Mouse (Mus musculus): ENCODE data around the gene Npr2. TPM values are rescaled to one million over a fixed set of nuclear protein-coding genes. Genes with fewer than 3 reads are reported as not detected.

Npr2 gene
- polyA plus RNA-seq, 1 experiment from 2014 or later = 11.7 TPM

DNA sequence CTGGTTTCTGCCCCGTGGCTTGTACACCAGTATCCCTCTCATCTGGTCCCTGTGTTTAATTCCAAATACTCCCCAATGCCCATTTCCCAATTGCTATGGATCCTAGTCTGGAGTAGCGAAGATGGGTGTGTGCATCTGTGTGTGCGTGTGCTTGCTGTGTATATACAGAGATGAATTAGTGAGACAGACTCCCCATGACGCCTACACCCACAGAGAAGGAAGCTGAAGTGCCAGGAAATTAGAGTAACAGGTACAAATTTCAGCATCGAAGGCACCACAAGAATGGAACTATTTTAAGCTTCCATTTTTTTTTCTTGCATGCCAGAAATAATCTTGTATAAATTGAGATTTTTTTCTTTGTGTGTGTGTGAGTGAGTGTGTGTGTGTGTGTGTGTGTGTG is 59.3 kb downstream of the Npr2 start:
- Histone ChIP-seq H3K36me3 (peaks cover 18% of the 10 kb centered on the region), H3K9me3 (replicated peaks) (no peaks in the 10 kb centered on the region), H3K27ac (replicated peaks) (no peak overlapping the region), H3K27me3 (ENCODE audit: low read depth, poor library complexity, severe bottlenecking) (no peaks in the 10 kb centered on the region), H3K4me1 (peaks cover 4% of the 10 kb centered on the region; the same call in 1 of the 2 replicates), H3K4me3 (no peak overlapping the region)
- WGBS = 89% methylated on average over 5 of the region's 5 CpGs
- DNase-seq (ENCODE audit: low spot score) = no peak

DNA sequence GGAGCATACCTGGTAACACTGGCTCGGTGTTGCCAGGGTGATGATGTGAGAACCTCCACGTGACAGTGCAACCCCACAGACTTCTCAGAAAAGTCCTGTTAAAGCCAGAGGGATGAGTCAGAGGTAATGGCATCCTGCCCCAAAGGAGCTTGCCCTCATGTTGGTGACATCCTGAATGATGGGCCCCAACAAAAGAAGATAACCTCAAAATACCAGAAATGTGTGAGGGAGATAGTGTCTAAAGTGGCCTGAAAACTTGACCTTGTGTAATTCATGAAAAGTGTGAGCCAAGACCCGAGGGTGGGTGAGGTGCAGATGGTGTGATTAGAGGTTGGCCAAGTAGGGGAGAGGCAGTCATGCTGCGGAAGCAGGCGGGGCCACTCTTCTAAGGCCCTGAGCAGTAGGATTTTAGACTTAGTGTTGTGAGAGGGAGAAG is 62.1 kb downstream of the Npr2 start:
- Histone ChIP-seq H3K36me3 (peaks cover 14% of the 10 kb centered on the region), H3K27ac (replicated peaks) (no peak overlapping the region), H3K27me3 (ENCODE audit: low read depth, poor library complexity, severe bottlenecking) (no peaks in the 10 kb centered on the region), H3K4me3 (no peak overlapping the region), H3K9me3 (replicated peaks) (no peaks in the 10 kb centered on the region), H3K4me1 (peaks cover 4% of the 10 kb centered on the region; the same call in 1 of the 2 replicates)
- no peak for DNase-seq (ENCODE audit: low spot score)
- 82% methylated on average over 5 of the region's 5 CpGs for WGBS

DNA sequence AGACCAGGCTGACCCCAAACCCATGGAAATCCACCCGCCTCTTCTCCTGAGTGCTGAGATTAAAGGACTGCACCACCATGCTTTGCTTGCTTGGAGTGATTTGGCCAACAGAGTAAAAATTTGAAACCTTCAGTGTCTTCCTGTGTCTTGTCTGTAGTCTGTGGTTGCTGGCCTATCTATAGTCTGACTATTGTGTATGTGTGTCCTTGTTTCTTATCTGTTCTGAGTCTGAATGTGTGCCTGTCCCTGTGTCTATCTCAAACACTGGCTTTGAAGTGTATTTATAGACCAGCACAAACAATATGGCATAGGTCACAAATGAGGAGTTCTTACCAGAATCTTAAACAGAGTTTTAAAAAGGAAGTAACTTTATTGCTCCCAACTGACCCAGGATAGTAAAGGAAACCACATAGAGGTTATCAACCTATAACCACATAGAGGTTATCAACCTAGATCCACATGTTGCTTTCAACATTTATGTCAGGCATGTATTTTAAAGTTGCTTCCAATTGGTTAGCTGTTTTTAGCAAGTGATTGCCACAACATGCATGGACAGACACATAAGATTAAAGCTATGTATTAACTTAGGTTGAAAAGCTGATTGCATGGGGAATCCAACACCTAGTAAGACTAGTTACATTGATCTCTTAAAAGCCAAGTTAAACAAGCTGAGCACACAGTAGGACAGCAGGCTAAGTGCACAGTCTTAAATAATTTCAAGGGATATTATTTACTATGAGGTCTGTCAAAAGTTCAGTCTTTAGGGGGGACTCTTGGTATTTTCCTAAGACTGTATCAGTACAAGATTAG is 62.9 kb downstream of the Npr2 start:
- Histone ChIP-seq H3K27me3 (ENCODE audit: low read depth, poor library complexity, severe bottlenecking) (no peaks in the 10 kb centered on the region), H3K4me3 (no peak overlapping the region), H3K4me1 (peaks cover 4% of the 10 kb centered on the region; the same call in 1 of the 2 replicates), H3K27ac (replicated peaks) (no peak overlapping the region), H3K9me3 (replicated peaks) (no peaks in the 10 kb centered on the region), H3K36me3 (peaks cover 7% of the 10 kb centered on the region)
- 93% methylated on average over 1 of the region's 1 CpGs for WGBS
- no peak for DNase-seq (ENCODE audit: low spot score)

DNA sequence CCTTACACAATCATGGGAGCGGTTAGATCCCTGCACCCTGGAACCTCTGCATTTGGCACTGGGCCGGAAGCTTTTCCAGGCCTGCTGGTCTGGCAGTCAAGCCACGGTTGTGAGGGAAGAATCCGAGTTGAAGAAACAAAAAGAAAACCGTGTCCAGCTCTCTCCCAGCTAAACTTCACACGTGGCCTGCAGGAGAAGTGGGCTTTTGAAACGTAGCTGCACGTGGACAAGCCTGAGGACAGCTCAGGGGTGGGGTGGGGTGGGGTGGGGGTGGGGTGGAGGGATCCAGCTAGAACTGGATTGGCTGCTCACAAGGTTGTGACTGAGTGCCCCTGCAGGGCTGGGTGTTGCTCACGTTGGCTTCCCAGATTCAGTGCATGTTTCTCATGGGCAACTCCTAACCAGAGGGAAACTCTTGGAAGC is 63.5 kb downstream of the Npr2 start:
- Histone ChIP-seq H3K4me1 (peaks cover 4% of the 10 kb centered on the region; the same call in 1 of the 2 replicates), H3K9me3 (replicated peaks) (no peaks in the 10 kb centered on the region), H3K27ac (replicated peaks) (no peak overlapping the region), H3K36me3 (peaks cover under 1% of the 10 kb centered on the region; the same call in 1 of the 2 replicates), H3K27me3 (ENCODE audit: low read depth, poor library complexity, severe bottlenecking) (no peaks in the 10 kb centered on the region), H3K4me3 (no peak overlapping the region)
- 40% methylated on average over 9 of the region's 9 CpGs for WGBS
- DNase-seq (ENCODE audit: low spot score) = no peak

DNA sequence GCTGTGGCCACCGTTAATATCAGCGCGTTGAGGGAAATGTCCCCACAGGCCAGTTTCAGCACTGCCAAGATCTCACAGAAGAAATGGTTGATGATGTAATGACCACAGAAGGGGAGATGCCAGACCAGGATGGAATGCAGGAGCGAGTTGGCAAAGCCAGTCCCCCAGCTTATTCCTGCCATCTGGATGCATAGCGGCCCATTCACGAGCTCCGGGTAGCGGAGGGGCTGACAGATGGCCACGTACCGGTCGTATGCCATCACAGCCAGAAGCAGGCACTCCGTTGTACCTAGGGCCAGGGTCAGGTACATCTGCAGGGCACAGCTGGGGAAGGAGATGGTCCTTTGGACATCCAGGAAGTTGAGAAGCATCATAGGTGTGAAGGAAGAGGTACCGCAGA is 64.8 kb downstream of the Npr2 start:
- 93% methylated on average over 13 of the region's 13 CpGs for WGBS
- Histone ChIP-seq H3K4me1 (peaks cover 4% of the 10 kb centered on the region; the same call in 1 of the 2 replicates), H3K9me3 (replicated peaks) (no peaks in the 10 kb centered on the region), H3K27ac (replicated peaks) (no peak overlapping the region), H3K36me3 (no peaks in the 10 kb centered on the region), H3K27me3 (ENCODE audit: low read depth, poor library complexity, severe bottlenecking) (no peaks in the 10 kb centered on the region), H3K4me3 (no peak overlapping the region)
- no peak for DNase-seq (ENCODE audit: low spot score)

DNA sequence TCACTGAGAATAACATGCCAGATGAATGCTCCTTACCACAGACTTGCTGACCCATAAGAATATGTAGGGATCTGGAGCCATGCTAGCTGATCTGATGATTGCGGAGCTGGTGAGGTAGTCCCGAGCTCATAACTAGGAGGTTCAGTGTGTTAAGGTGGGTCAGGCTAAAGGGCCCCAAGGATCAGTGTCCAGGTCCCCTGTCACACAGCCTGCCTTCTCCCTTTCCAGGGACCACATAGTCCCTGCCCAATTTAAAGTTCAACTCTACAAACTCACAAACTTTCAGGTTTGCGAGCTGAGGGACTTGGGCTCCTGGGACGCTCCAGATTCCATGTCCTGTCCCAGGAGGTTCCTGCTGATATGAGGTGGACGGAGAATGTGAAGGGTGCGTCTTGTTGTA is 69.0 kb downstream of the Npr2 start, which contains the start of gene Olfr70:
Olfr70 (minus strand) TSS at position 101 of the 400 bp plus-strand sequence.
- Histone ChIP-seq H3K36me3 (no peaks in the 10 kb centered on the region), H3K9me3 (replicated peaks) (no peaks in the 10 kb centered on the region), H3K27ac (replicated peaks) (no peak within 1 kb of the TSS), H3K27me3 (ENCODE audit: low read depth, poor library complexity, severe bottlenecking) (no peaks in the 10 kb centered on the region), H3K4me1 (no peaks in the 10 kb centered on the region; the same call in 1 of the 2 replicates), H3K4me3 (no peak within 1 kb of the TSS)
- WGBS = 91% methylated on average over 6 of the region's 6 CpGs
- DNase-seq (ENCODE audit: low spot score) = no peak

Small RNA genes within 50 kb of the gene (microRNA-seq; reads per million reads assigned to microRNA genes)
- not detected for gene Gm25262

Other genes starting within 250 kb of the Npr2 start
- gene Rusc2, start 250.0 kb upstream of the Npr2 start, polyA plus RNA-seq (2016; fragmentation: Nextera tagmentation; extraction: Ambion mirVana) = 10.5 and 18.1 TPM in 2 replicates
- gene Fam166b, start 202.8 kb upstream of the Npr2 start, polyA plus RNA-seq (2016; fragmentation: Nextera tagmentation; extraction: Ambion mirVana) = 0.14 and 0.25 TPM in 2 replicates
- gene Tesk1, start 190.0 kb upstream of the Npr2 start, polyA plus RNA-seq (2016; fragmentation: Nextera tagmentation; extraction: Ambion mirVana) = 2.9 and 6.0 TPM in 2 replicates
- 1.4 and 1.8 TPM in 2 replicates for gene Cd72, start 177.3 kb upstream of the Npr2 start, polyA plus RNA-seq (2016; fragmentation: Nextera tagmentation; extraction: Ambion mirVana)
- gene Sit1, start 148.2 kb upstream of the Npr2 start, polyA plus RNA-seq (2016; fragmentation: Nextera tagmentation; extraction: Ambion mirVana) = not detected in 2 replicates
- gene Ccdc107, start 139.0 kb upstream of the Npr2 start, polyA plus RNA-seq (2016; fragmentation: Nextera tagmentation; extraction: Ambion mirVana) = 44.8 and 48.4 TPM in 2 replicates
- 48.5 and 52.8 TPM in 2 replicates for gene Arhgef39, start 132.2 kb upstream of the Npr2 start, polyA plus RNA-seq (2016; fragmentation: Nextera tagmentation; extraction: Ambion mirVana)
- 0.67 and 0.69 TPM in 2 replicates for gene Car9, start 125.0 kb upstream of the Npr2 start, polyA plus RNA-seq (2016; fragmentation: Nextera tagmentation; extraction: Ambion mirVana)
- gene Tpm2, start 108.2 kb upstream of the Npr2 start, polyA plus RNA-seq (2016; fragmentation: Nextera tagmentation; extraction: Ambion mirVana) = 41.6 and 44.5 TPM in 2 replicates
- 43.1 and 49.1 TPM in 2 replicates for gene Creb3, start 69.6 kb upstream of the Npr2 start, polyA plus RNA-seq (2016; fragmentation: Nextera tagmentation; extraction: Ambion mirVana)
- gene Tln1, start 69.2 kb upstream of the Npr2 start, polyA plus RNA-seq (2016; fragmentation: Nextera tagmentation; extraction: Ambion mirVana) = 43.3 and 47.2 TPM in 2 replicates
- 20.7 and 21.0 TPM in 2 replicates for gene Rgp1, start 53.2 kb upstream of the Npr2 start, polyA plus RNA-seq (2016; fragmentation: Nextera tagmentation; extraction: Ambion mirVana)
- 26.7 and 31.6 TPM in 2 replicates for gene Gba2, start 53.1 kb upstream of the Npr2 start, polyA plus RNA-seq (2016; fragmentation: Nextera tagmentation; extraction: Ambion mirVana)
- gene Msmp, start 47.4 kb upstream of the Npr2 start, polyA plus RNA-seq (2016; fragmentation: Nextera tagmentation; extraction: Ambion mirVana) = 0.32 and 0.74 TPM in 2 replicates
- gene Spag8, start 21.7 kb downstream of the Npr2 start, polyA plus RNA-seq (2016; fragmentation: Nextera tagmentation; extraction: Ambion mirVana) = 3.0 and 4.3 TPM in 2 replicates
- 75.5 and 79.3 TPM in 2 replicates for gene Hint2, start 24.5 kb downstream of the Npr2 start, polyA plus RNA-seq (2016; fragmentation: Nextera tagmentation; extraction: Ambion mirVana)
- 4.6 and 7.2 TPM in 2 replicates for gene Tmem8b, start 37.0 kb downstream of the Npr2 start, polyA plus RNA-seq (2016; fragmentation: Nextera tagmentation; extraction: Ambion mirVana)
- 1.6 and 2.1 TPM in 2 replicates for gene Fam221b, start 37.2 kb downstream of the Npr2 start, polyA plus RNA-seq (2016; fragmentation: Nextera tagmentation; extraction: Ambion mirVana)
- gene Olfr70, start 68.9 kb downstream of the Npr2 start, polyA plus RNA-seq (2016; fragmentation: Nextera tagmentation; extraction: Ambion mirVana) = not detected in 2 replicates
- not detected in 2 replicates for gene Olfr71, start 78.3 kb downstream of the Npr2 start, polyA plus RNA-seq (2016; fragmentation: Nextera tagmentation; extraction: Ambion mirVana)
- 0.21 TPM in 1 of 2 replicates, not detected in the other for gene Hrct1, start 95.3 kb downstream of the Npr2 start, polyA plus RNA-seq (2016; fragmentation: Nextera tagmentation; extraction: Ambion mirVana)
- 0.02 TPM in 1 of 2 replicates, not detected in the other for gene Spaar, start 98.1 kb downstream of the Npr2 start, polyA plus RNA-seq (2016; fragmentation: Nextera tagmentation; extraction: Ambion mirVana)
- not detected in 2 replicates for gene Olfr159, start 139.1 kb downstream of the Npr2 start, polyA plus RNA-seq (2016; fragmentation: Nextera tagmentation; extraction: Ambion mirVana)
- not detected in 2 replicates for gene Olfr156, start 192.0 kb downstream of the Npr2 start, polyA plus RNA-seq (2016; fragmentation: Nextera tagmentation; extraction: Ambion mirVana)
- not detected in 2 replicates for gene Olfr157, start 208.3 kb downstream of the Npr2 start, polyA plus RNA-seq (2016; fragmentation: Nextera tagmentation; extraction: Ambion mirVana)
- gene Olfr155, start 219.6 kb downstream of the Npr2 start, polyA plus RNA-seq (2016; fragmentation: Nextera tagmentation; extraction: Ambion mirVana) = not detected in 2 replicates
- gene Reck, start 243.6 kb downstream of the Npr2 start, polyA plus RNA-seq (2016; fragmentation: Nextera tagmentation; extraction: Ambion mirVana) = 8.7 and 10.0 TPM in 2 replicates